Comparison of ENCODE assay signal across 23 mouse cellular contexts in genomic region chr1:162020766-162021165, GRCm38 (mm10). TPM values are rescaled to one million over a fixed set of nuclear protein-coding genes. Genes with fewer than 3 reads are reported as not detected.
A peak's percentile ranks its signal among the peaks of the same experiment; 100 is the strongest.
DNase-seq lines count a peak whose midpoint lies in the region; ATAC-seq lines count a peak whose summit lies in the region.
"Had no signal": no experiment of that assay in that cellular context is flagged by ENCODE, and none has a peak within 500 bp of the region (broad histone marks: within the 10 kb centered on the region; RNA-seq: fewer than 3 reads in every experiment).

No protein-coding gene starts in this region.

- H3K27me3 ChIP-seq in heart, embryonic 13.5 days (replicated peaks): no peaks in the 10 kb centered on the region
- no peaks in the 10 kb centered on the region for H3K27me3 ChIP-seq in midbrain, embryonic 15.5 days (replicated peaks)
- H3K27me3 ChIP-seq in midbrain, embryonic 10.5 days (ENCODE audit: low read depth, poor library complexity, severe bottlenecking): no peaks in the 10 kb centered on the region
- H3K27me3 ChIP-seq in embryonic facial prominence, embryonic 14.5 days (replicated peaks; ENCODE audit: control insufficient read depth, insufficient read depth, low read length): no peaks in the 10 kb centered on the region
- H3K27me3 ChIP-seq in limb, embryonic 15.5 days: no peaks in the 10 kb centered on the region
- H3K27me3 ChIP-seq: liver, embryonic 12.5 days; Patski had no signal

- no peak overlapping the region for H3K4me2 ChIP-seq in heart, embryonic 13.5 days
- no peak overlapping the region for H3K4me2 ChIP-seq in midbrain, embryonic 15.5 days
- no peak overlapping the region for H3K4me2 ChIP-seq in embryonic facial prominence, embryonic 14.5 days (ENCODE audit: low read depth, low read length)
- no peak overlapping the region for H3K4me2 ChIP-seq in limb, embryonic 15.5 days
- H3K4me2 ChIP-seq: liver, embryonic 12.5 days; lung, embryonic 14.5 days had no signal

- ATAC-seq in heart, embryonic 13.5 days (ENCODE audit: extremely low read depth, insufficient number of reproducible peaks, low FRiP score, low TSS enrichment): no peak
- ATAC-seq in midbrain, embryonic 15.5 days (replicated peaks): peak; percentile 71; the same call in 1 of the 2 replicates
- peak; percentile 34; the same call in 1 of the 2 replicates for ATAC-seq in embryonic facial prominence, embryonic 14.5 days (ENCODE audit: low read depth)
- ATAC-seq in limb, embryonic 15.5 days (ENCODE audit: insufficient number of reproducible peaks, low FRiP score, low TSS enrichment, low read depth): no peak
- ATAC-seq: activated CD4-positive, CD25-positive, alpha-beta regulatory T cell, adult 4 months; liver, embryonic 12.5 days; Patski had no signal

- 76% methylated on average over 4 of the region's 4 CpGs for WGBS in heart, embryonic 13.5 days
- WGBS in midbrain, embryonic 15.5 days: 53% methylated on average over 4 of the region's 4 CpGs
- 79% methylated on average over 4 of the region's 4 CpGs for WGBS in midbrain, embryonic 10.5 days
- 30% methylated on average over 4 of the region's 4 CpGs for WGBS in embryonic facial prominence, embryonic 14.5 days
- WGBS in limb, embryonic 15.5 days: 18% methylated on average over 4 of the region's 4 CpGs

- intact Hi-C loops in heart, postnatal 36 days (cut with DNase I): no loop called here

- no peaks in the 10 kb centered on the region for H3K9me3 ChIP-seq in heart, embryonic 13.5 days
- H3K9me3 ChIP-seq in midbrain, embryonic 15.5 days: no peaks in the 10 kb centered on the region
- no peaks in the 10 kb centered on the region for H3K9me3 ChIP-seq in midbrain, embryonic 10.5 days (replicated peaks)
- H3K9me3 ChIP-seq in embryonic facial prominence, embryonic 14.5 days (ENCODE audit: control insufficient read depth, low read length): no peaks in the 10 kb centered on the region
- no peaks in the 10 kb centered on the region for H3K9me3 ChIP-seq in limb, embryonic 15.5 days
- H3K9me3 ChIP-seq: liver, embryonic 12.5 days had no signal

- H3K4me1 ChIP-seq in heart, embryonic 13.5 days: peaks cover 51% of the 10 kb centered on the region
- 0 out of 2 replicates have a peak, but pooled peaks cover 2% of the 10 kb centered on the region for H3K4me1 ChIP-seq in midbrain, embryonic 15.5 days
- H3K4me1 ChIP-seq in midbrain, embryonic 10.5 days: peaks cover 25% of the 10 kb centered on the region
- H3K4me1 ChIP-seq in embryonic facial prominence, embryonic 14.5 days (ENCODE audit: control insufficient read depth, insufficient read depth, low read length): peaks cover 90% of the 10 kb centered on the region
- H3K4me1 ChIP-seq in limb, embryonic 15.5 days: peaks cover 46% of the 10 kb centered on the region

- H3K9ac ChIP-seq in heart, embryonic 13.5 days: no peak overlapping the region
- H3K9ac ChIP-seq in midbrain, embryonic 15.5 days: no peak overlapping the region
- 0 out of 2 replicates have a peak overlapping the region, but pooled peaks have one; percentile 5 for H3K9ac ChIP-seq in embryonic facial prominence, embryonic 14.5 days (ENCODE audit: low read depth, low read length)
- H3K9ac ChIP-seq in limb, embryonic 15.5 days: no peak overlapping the region
- H3K9ac ChIP-seq: liver, embryonic 12.5 days; lung, embryonic 14.5 days had no signal

- H3K27ac ChIP-seq in heart, embryonic 13.5 days (replicated peaks): peak overlapping the region; percentile 56; the same call in 1 of the 2 replicates
- no peak overlapping the region for H3K27ac ChIP-seq in midbrain, embryonic 15.5 days
- H3K27ac ChIP-seq in midbrain, embryonic 10.5 days (replicated peaks): no peak overlapping the region
- peak overlapping the region; percentile 97 for H3K27ac ChIP-seq in embryonic facial prominence, embryonic 14.5 days (replicated peaks; ENCODE audit: low read depth, low read length)
- peak overlapping the region; percentile 94 for H3K27ac ChIP-seq in limb, embryonic 15.5 days
- H3K27ac ChIP-seq: liver, embryonic 12.5 days had no signal

- no peak for DNase-seq in heart, postnatal 36 days
- no peak for DNase-seq in midbrain, embryonic 10.5 days (ENCODE audit: low spot score)
- no peak for DNase-seq in embryonic facial prominence, embryonic 14.5 days (ENCODE audit: low spot score)
- DNase-seq in cerebellum, adult 8-10 months: no peak
- DNase-seq in frontal cortex, adult 2 months (ENCODE audit: extremely low spot score in 1 of 2, low spot score in 1 of 2): no peak
- DNase-seq: adrenal gland, postnatal 14 days; cerebellum, adult 9-10 months; kidney, adult 2 months; kidney, postnatal 4 days; lung, embryonic 14.5 days; lung, postnatal 4 days; right cerebral cortex, adult 18-20 months had no signal

- H3K4me3 ChIP-seq in heart, embryonic 13.5 days: no peak overlapping the region
- no peak overlapping the region for H3K4me3 ChIP-seq in midbrain, embryonic 15.5 days
- no peak overlapping the region for H3K4me3 ChIP-seq in midbrain, embryonic 10.5 days
- no peak overlapping the region for H3K4me3 ChIP-seq in embryonic facial prominence, embryonic 14.5 days (ENCODE audit: low read depth, low read length)
- H3K4me3 ChIP-seq in limb, embryonic 15.5 days: no peak overlapping the region
- H3K4me3 ChIP-seq: liver, embryonic 12.5 days had no signal

- no peaks in the 10 kb centered on the region for H3K36me3 ChIP-seq in heart, embryonic 13.5 days
- no peaks in the 10 kb centered on the region for H3K36me3 ChIP-seq in midbrain, embryonic 15.5 days (replicated peaks)
- no peaks in the 10 kb centered on the region for H3K36me3 ChIP-seq in midbrain, embryonic 10.5 days
- no peaks in the 10 kb centered on the region for H3K36me3 ChIP-seq in embryonic facial prominence, embryonic 14.5 days (ENCODE audit: control insufficient read depth, insufficient read depth, low read length)
- H3K36me3 ChIP-seq in limb, embryonic 15.5 days: no peaks in the 10 kb centered on the region
- H3K36me3 ChIP-seq: liver, embryonic 12.5 days had no signal

RNA-seq across cellular contexts. Expression of gene 4930558K02Rik, which starts 41.3 kb away (rescaled TPM):
- not detected in 2 replicates for polyA plus RNA-seq in heart, embryonic 13.5 days (2015; fragmentation: Nextera tagmentation; extraction: Ambion mirVana)
- total RNA-seq in heart, postnatal 36 days (2021): not detected
- polyA plus RNA-seq in midbrain, embryonic 15.5 days (2015; fragmentation: Nextera tagmentation; extraction: Ambion mirVana): 0.22 TPM in 1 of 2 replicates, not detected in the other
- polyA plus RNA-seq in midbrain, embryonic 10.5 days (2016; fragmentation: Nextera tagmentation; extraction: Ambion mirVana): 0.14 TPM in 1 of 2 replicates, not detected in the other
- not detected in 2 replicates for polyA plus RNA-seq in embryonic facial prominence, embryonic 14.5 days (2014; fragmentation: Nextera tagmentation; extraction: Ambion mirVana)
- not detected in 2 replicates for polyA plus RNA-seq in limb, embryonic 15.5 days (2015; fragmentation: Nextera tagmentation; extraction: Ambion mirVana)
- polyA plus RNA-seq in frontal cortex, adult 2 months (2012; rRNA removed): 0.11 and 0.12 TPM in 2 replicates
- total RNA-seq: adrenal gland, postnatal 14 days; hematopoietic stem cell, adult 5-6 weeks had no signal
- polyA plus RNA-seq: activated CD4-positive, CD25-positive, alpha-beta regulatory T cell, adult 4 months; C2C12; heart, embryonic 14.5 days; kidney, adult 2 months; liver, embryonic 12.5 days; lung, embryonic 14.5 days; neural tube, embryonic 11.5 days; Patski; small intestine, adult 2 months had no signal

RNA-seq across cellular contexts. Expression of gene Pigc, which starts 51.8 kb away (rescaled TPM):
- 24.0 and 25.0 TPM in 2 replicates for polyA plus RNA-seq in heart, embryonic 13.5 days (2015; fragmentation: Nextera tagmentation; extraction: Ambion mirVana)
- total RNA-seq in heart, postnatal 36 days (2021): 10 to 100 TPM; 14.3 to 17.6 TPM
- polyA plus RNA-seq in midbrain, embryonic 15.5 days (2015; fragmentation: Nextera tagmentation; extraction: Ambion mirVana): 35.1 and 38.2 TPM in 2 replicates
- polyA plus RNA-seq in midbrain, embryonic 10.5 days (2016; fragmentation: Nextera tagmentation; extraction: Ambion mirVana): 24.2 and 29.5 TPM in 2 replicates
- polyA plus RNA-seq in embryonic facial prominence, embryonic 14.5 days (2014; fragmentation: Nextera tagmentation; extraction: Ambion mirVana): 40.8 and 45.8 TPM in 2 replicates
- polyA plus RNA-seq in limb, embryonic 15.5 days (2015; fragmentation: Nextera tagmentation; extraction: Ambion mirVana): 48.2 and 51.4 TPM in 2 replicates
- 17.5 and 19.7 TPM in 2 replicates for polyA plus RNA-seq in frontal cortex, adult 2 months (2012; rRNA removed)

Comparison
In these comparisons a context has a peak if more than half of its experiments do, and no peak if none do; other contexts are left out.
1. ATAC-seq: peak in midbrain, embryonic 15.5 days (single experiment) and embryonic facial prominence, embryonic 14.5 days (single experiment); none in heart, embryonic 13.5 days (single experiment) and limb, embryonic 15.5 days (single experiment).
2. H3K27ac ChIP-seq: peak in heart, embryonic 13.5 days (single experiment), embryonic facial prominence, embryonic 14.5 days (single experiment) and limb, embryonic 15.5 days (single experiment); none in midbrain, embryonic 15.5 days (single experiment) and midbrain, embryonic 10.5 days (single experiment).